Mouse (Mus musculus) urinary bladder, postnatal 10 days (tissue): ENCODE data around the gene Olfr399.

Experiments
- DNase-seq: peaks from one replicate; pipeline ENCODE4 v3.0.0; 2022; ENCODE audit warnings: low spot score

Olfr399 gene

GRCm38 (mm10) chr11:74056451-74056850 lies at the start of gene Olfr399, which contains the start of gene Olfr139:
Gene Olfr399, minus strand, starts transcription at chr11:74056615.
Gene Olfr139, minus strand, starts transcription at chr11:74056551.
- no peak for DNase-seq

- DNase-seq: no peak
Measured at GRCm38 (mm10) chr11:74105066-74105465, 48.7 kb upstream of the Olfr399 start.

GRCm38 (mm10) chr11:74101507-74101906 lies 45.1 kb upstream of the Olfr399 start:
- no peak for DNase-seq

- DNase-seq: no peak
Measured at GRCm38 (mm10) chr11:74100724-74101123, 44.3 kb upstream of the Olfr399 start.

GRCm38 (mm10) chr11:74069655-74070054 lies 13.2 kb upstream of the Olfr399 start, which contains the start of gene Zfp616:
Gene Zfp616, plus strand, starts transcription at chr11:74069955.
- DNase-seq: no peak

- no peak for DNase-seq
Measured at GRCm38 (mm10) chr11:74051347-74051746, 5.1 kb downstream of the Olfr399 start.
